In genomic region chr12:79596842-79597241, GRCm38 (mm10) we compare ENCODE assay signal across 20 mouse cellular contexts.
DNase-seq lines count a peak whose midpoint lies in the region; ATAC-seq and TF ChIP-seq lines count a peak whose summit lies in the region.
"Had no signal": no experiment of that assay in that cellular context is flagged by ENCODE, and none has a peak within 500 bp of the region (broad histone marks: within the 10 kb centered on the region; RNA-seq: fewer than 3 reads in every experiment).

No protein-coding gene starts in this region.

- no peak overlapping the region for H3K4me3 ChIP-seq in gastrocnemius, adult 2 months
- H3K4me3 ChIP-seq in limb, embryonic 10.5 days = no peak overlapping the region
- H3K4me3 ChIP-seq: hindbrain, embryonic 13.5 days; intestine, embryonic 15.5 days had no signal

- H3K9me3 ChIP-seq in limb, embryonic 10.5 days (replicated peaks) = no peaks in the 10 kb centered on the region
- H3K9me3 ChIP-seq: hindbrain, embryonic 13.5 days; intestine, embryonic 15.5 days had no signal

- H3K36me3 ChIP-seq in limb, embryonic 10.5 days = no peaks in the 10 kb centered on the region
- H3K36me3 ChIP-seq: hindbrain, embryonic 13.5 days; intestine, embryonic 15.5 days had no signal

- TF ChIP-seq CTCF in gastrocnemius, adult 2 months (IDR thresholded peaks at IDR 0.05) = no peak

- peak overlapping the region; percentile 83; the same call in 1 of the 2 replicates for H3K27ac ChIP-seq in gastrocnemius, adult 2 months
- H3K27ac ChIP-seq in limb, embryonic 10.5 days = peak overlapping the region; percentile 15; the same call in 1 of the 2 replicates
- H3K27ac ChIP-seq: hindbrain, embryonic 13.5 days; intestine, embryonic 15.5 days had no signal

- no peak for ATAC-seq in CD4-positive, CD25-positive, alpha-beta regulatory T cell, adult 4 months
- ATAC-seq: activated CD4-positive, CD25-positive, alpha-beta regulatory T cell, adult 4 months; forebrain, embryonic 14.5 days; intestine, embryonic 15.5 days; Patski had no signal

- no peaks in the 10 kb centered on the region for H3K27me3 ChIP-seq in limb, embryonic 10.5 days (ENCODE audit: low read depth, poor library complexity, severe bottlenecking)
- H3K27me3 ChIP-seq: hindbrain, embryonic 13.5 days; intestine, embryonic 15.5 days; Patski had no signal

- intact Hi-C loops in gastrocnemius, adult 2 months (cut with DNase I) = no loop called here

- no peak for DNase-seq in gastrocnemius, adult 2 months
- DNase-seq in gastrocnemius, adult 18-20 months (ENCODE audit: low spot score) = no peak
- peak; percentile 77 for DNase-seq in 3T3-L1 (ENCODE audit: low read depth, low spot score)
- DNase-seq in NIH3T3 (ENCODE audit: low read depth) = peak; percentile 74
- no peak for DNase-seq in limb, embryonic 10.5 days (ENCODE audit: low spot score)
- DNase-seq in ovary, postnatal 36 days (ENCODE audit: low spot score) = no peak
- no peak for DNase-seq in kidney, postnatal 36 days
- DNase-seq: adrenal gland, adult 8-10 months; adrenal gland, postnatal 36 days; cerebellum, adult 2 months; cerebellum, postnatal 10 days; gastrocnemius, postnatal 25 days; heart, postnatal 14 days; kidney, adult 18-20 months had no signal

- peaks cover 43% of the 10 kb centered on the region for H3K4me1 ChIP-seq in limb, embryonic 10.5 days
- H3K4me1 ChIP-seq: hindbrain, embryonic 13.5 days had no signal

Comparison
In these comparisons a context has a peak if more than half of its experiments do, and no peak if none do; other contexts are left out.
1. DNase-seq: peak in 3T3-L1 (single experiment) and NIH3T3 (single experiment); none in gastrocnemius, adult 2 months (single experiment), gastrocnemius, adult 18-20 months (single experiment), limb, embryonic 10.5 days (single experiment), ovary, postnatal 36 days (single experiment) and kidney, postnatal 36 days (0 of 2).